Mouse (Mus musculus) left cerebral cortex, adult 9 months (tissue): ENCODE data around the gene Cdca7.

Experiments used
- DNase-seq, 2 experiments: peaks; one replicate each; pipeline ENCODE4 v3.0.0; 2022; ENCODE audit warnings: low spot score in 2 of 2

The Cdca7 gene

DNA sequence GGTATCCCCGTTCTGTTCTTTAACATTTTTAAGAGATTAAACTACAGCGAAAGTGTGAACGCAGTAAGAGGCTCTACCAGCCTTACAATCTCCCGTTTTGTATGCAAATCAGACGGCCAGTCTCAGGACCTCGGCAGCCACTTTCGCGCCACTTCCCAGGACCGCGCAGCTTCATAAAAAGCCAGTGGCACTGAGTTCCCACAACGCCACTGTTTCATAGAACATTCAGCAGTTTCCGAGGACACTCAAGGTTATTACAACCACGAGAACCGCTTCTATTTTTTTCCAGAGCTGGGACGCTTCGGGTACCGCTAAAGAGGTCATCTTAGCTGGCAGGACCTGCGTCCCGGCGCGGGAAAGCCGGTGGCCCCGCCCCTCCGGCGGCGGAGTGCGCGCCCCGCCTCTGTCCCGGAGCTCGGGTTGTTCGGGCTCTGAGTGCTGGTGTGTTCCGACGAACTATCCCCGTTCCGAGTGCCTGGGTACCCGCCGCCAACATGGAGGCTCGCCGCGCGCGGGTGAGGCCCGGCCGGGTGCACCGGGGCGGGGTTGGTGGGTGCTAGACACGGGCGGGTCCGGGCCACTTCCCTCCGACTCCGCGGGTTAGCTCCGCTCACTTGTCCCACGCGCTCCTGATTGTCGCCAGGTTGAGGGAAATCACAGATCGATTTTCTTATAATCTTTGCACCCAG, at the start of gene Cdca7:
TSS of gene Cdca7 (plus strand) at position 363 of the 689 bp plus-strand sequence.
- DNase-seq: peak in 1 of 2 experiments; percentile 50

DNA sequence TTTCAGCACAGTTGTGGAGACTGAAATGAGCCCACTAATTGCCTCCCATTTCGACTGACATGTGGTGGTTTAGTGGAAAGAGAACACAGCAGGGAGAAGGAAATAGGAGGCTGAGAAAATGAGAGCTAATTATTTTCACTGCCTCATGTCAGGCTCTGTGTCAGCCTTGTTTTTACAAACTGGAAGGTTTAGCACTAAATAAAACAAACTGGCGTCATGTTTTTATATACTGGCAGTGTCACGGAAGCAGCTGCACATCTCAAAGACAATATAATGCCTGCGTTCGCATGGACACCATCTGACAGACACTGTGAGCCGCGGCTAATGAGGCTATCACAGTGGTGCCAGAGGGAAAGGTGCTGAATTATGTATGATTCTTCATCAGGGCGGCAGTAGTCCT, 49.2 kb upstream of the Cdca7 start:
- DNase-seq: peak; percentile 7 to 13

GRCm38 (mm10) chr2:72427288-72427687, 48.7 kb upstream of the Cdca7 start:
- DNase-seq: no peak

DNA sequence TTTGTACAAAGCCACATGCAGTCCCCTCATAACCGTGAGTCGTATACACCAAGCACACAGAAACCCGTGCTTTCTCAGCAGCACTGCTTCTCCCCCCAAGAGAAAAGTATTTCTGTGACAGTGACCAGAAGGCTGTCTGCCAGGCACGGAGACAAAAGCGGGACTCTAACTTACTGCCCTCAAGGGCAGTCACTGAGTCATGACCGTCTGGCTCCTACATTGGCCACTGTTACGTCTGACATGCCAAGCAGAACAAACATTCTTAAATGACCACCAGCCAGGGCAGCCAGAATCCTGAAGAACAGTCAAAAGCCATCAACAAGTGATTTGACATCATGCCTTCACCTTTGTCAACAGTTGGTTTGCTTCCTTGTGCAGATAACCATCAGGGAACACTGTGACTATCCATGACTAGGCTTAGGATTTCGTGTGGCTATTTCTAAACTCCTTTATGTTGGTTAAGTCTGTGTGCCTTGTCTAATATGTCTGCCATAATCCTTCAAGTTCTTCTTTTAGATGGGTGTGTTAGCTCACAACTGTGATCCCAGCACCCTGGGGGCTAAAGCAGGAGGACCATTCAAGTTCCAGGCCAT, 36.9 kb upstream of the Cdca7 start:
- no peak for DNase-seq

DNA sequence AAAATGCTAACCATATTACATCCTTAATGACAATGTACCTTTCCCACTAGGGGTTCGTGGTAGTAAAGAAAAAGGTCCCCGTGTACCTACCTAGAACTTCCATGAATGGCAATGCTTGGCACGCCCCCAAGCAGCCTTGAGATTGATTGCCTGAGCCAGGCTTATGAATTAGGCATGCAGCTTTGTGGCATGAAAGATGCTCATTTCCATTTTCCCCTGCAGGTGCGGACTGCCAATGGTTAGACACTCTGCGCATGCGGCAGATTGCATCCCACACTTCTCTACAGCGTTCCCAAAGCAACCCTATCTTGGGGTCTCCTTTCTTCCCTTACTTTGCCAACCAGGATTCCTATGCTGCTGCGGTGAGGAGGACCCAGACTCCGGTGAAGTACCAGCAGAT, 34.9 kb upstream of the Cdca7 start:
- DNase-seq: no peak

DNA sequence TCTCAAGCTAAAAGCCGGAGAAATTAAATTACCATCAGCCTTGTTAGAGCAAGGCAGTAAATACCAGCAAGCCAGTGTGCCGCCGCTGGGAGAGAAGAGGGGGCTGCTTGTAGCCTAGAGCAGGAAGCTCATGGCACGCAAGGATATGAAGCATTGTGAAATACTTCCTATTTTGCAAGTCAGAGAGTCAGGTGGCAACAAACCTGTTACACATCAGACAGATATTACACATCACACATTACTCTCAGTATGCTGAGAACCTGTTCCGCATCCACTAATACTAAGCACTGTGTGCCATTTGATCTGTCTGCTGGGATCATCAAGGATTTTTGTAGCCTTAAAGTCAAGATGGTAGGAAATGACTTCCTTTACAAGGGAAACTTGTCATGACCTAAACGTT, 33.1 kb upstream of the Cdca7 start:
- no peak for DNase-seq

DNA sequence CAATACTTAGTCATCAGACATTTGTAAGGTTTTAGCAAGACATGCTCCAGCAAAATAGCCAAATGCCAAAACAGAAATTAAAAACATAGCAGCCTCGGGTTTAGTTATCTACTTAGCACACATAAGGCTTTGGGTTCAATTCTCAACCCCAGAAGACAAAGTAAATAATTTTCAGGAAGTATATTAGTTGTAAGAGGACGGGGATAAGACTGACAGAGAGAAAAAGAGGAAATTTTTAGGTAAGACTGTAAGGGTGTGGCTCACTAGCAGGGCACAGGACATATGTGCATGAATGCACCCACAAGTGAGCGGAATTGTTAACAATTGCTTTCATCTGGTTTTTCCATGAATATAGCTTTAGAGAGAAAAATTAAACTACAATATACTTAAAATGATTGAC, 32.0 kb upstream of the Cdca7 start:
- DNase-seq: no peak

- DNase-seq: no peak
Observed at GRCm38 (mm10) chr2:72446106-72446505, 29.9 kb upstream of the Cdca7 start.

DNA sequence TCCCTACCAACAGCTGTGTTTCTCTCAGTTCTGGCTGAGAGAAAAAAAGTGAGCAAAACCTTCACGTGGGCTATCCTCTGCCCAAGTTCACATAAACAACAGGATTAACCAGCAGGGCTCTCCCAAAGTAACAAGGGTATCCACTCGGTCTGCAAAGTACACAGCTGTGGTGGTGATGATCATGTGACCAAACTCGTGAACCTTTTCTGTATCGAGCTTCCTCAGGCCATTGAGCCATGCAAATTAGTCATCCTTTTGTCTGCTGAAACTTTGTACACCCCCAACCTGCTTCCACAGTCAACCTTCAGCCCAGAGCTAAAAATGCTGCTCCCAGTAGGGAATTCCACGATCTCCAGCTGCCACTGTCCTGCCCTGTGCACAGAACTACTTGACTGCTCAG, 29.3 kb upstream of the Cdca7 start:
- no peak for DNase-seq

DNA sequence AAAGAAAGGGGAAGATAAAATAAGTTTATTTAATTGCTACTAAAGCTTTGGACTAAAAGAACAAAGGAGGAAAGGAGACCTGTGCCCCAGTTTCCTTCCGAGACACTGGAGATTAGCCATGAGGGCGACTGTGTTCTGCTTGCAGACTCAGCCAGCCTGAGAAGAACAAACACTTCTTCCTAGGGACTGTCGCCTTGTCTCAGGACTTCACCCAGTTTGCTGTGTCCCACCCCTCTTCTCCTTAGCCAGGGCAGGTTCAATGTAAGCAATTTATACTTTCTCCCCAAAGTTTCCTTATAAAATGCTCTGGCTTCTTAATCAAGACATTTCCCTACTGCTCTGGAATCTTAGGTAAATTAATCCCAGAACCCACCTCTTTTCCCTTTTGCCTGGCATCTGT, 22.4 kb upstream of the Cdca7 start:
- DNase-seq: no peak

GRCm38 (mm10) chr2:72456189-72456588, 19.8 kb upstream of the Cdca7 start:
- DNase-seq: no peak

- no peak for DNase-seq
Observed at GRCm38 (mm10) chr2:72464376-72465014, 11.5 kb upstream of the Cdca7 start.

GRCm38 (mm10) chr2:72467604-72468003, 8.4 kb upstream of the Cdca7 start:
- no peak for DNase-seq

DNA sequence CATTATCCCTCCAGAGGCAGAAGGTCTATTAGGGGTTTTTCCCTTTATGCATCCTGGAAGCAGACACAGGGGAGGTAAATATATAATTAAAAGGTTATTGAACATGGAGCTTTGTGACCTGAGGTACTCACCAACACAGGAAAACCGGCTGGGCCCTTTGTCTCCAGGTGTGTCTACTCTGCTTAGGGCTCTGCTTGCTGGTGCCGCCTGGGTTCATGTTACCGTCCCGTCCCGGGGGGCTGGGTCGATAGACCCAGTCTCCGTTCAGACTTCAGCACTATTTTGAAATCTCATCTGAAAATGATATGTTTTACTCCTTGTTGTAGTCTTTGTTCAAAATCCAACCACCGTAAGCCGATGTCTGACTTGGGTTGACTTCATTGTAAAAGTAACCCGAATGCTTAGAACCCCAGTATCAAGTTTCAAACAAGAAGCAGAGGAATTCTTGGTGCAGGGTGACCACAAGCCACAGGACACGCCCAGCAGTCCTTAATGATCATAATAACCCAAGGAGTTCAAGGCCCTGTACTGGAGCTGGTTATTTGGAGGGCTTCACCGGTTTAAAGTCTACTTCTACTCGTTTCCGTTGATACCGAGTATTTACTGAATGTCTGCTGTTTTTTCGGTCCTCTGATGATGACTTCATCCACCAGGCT, 4.4 kb upstream of the Cdca7 start:
- DNase-seq: no peak

- DNase-seq: no peak
Observed at GRCm38 (mm10) chr2:72474531-72475287, 1.2 kb upstream of the Cdca7 start.

DNA sequence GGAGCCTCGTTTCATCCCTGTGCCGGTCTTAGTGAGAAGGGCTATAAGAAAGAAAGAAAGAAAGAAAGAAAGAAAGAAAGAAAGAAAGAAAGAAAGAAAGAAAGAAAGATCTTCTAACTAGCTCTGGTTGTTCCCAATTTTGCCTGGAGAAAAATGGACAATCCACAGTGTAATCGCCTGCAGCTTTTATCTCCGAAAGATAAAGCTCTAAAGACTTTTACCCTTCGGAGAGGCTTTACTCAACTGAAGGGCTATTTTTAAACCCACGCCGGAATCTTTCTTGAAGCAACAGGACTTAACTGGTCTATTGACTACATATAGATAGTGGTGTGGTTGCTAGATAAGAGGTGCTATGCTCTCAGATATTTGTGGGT, 549 bp upstream of the Cdca7 start:
- no peak for DNase-seq

DNA sequence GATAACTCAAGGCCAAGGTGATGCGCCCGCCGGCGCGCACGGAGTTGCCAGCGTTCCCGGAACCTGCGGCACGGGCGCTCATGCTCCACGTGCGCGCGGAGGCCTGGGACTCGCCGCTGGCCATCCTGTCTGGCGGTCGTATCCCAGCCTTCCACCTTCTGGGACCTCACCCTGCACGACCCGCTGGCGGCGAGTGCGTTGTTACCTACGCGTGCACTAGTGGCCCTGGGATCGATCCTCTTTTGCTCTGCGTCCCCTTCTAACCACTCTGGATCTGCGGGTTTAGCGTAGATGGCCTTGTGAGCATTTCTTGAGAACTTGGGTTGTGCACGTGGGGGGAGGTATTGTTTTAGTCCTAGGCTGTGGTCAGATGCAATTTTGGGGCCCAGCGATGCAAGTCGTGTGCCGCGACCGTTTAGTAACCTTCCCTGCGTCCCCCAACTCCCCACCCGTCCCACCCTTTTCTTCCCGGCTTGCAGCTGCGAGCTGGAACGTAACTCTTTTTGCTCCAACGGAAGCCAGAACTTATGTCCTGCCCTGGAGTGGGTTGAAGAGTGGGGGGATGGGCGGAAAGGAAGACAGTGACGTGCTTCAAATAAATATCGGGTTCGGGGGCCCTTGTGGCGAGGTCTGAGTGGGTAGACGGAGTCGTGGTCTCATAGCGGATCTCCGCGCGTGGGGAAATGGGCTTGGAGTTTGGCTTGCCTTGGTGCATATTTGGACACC, 690 bp downstream of the Cdca7 start:
- peak in 1 of 2 experiments; percentile 14 for DNase-seq

- no peak for DNase-seq
Observed at GRCm38 (mm10) chr2:72477221-72477620, 1.3 kb downstream of the Cdca7 start.

- DNase-seq: no peak
Observed at GRCm38 (mm10) chr2:72478176-72478575, 2.2 kb downstream of the Cdca7 start.

GRCm38 (mm10) chr2:72478921-72479320, 3.0 kb downstream of the Cdca7 start:
- DNase-seq: no peak

DNA sequence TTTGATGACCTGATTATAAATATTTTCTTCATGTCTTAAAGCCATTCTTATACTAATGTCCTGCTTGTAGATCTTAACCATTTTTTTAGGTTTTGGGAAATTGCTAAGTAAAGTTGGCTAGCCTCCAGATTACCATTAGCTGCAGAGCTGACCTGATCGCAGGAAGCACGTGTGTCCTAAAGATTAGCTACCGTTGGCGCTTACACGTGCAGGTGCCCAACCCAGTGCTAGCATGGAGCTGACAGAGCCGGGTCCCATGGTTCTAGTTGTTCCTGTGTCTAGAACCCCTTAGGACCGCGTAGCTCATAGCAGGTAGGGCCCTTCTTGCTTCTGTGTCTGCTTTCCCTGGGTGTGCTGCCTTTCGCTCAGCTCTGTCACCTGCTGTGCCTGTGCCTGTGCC, 3.9 kb downstream of the Cdca7 start:
- no peak for DNase-seq
